Mouse (Mus musculus) frontal cortex, adult 2 months (tissue): ENCODE data around the gene Efna1. TPM values are rescaled to one million over a fixed set of nuclear protein-coding genes. Genes with fewer than 3 reads are reported as not detected.
A peak's percentile ranks its signal among the peaks of the same experiment; 100 is the strongest.

ENCODE experiments used
- DNase-seq, 2 experiments: peaks; one replicate each; pipeline ENCODE4 v3.0.0; 2022; ENCODE audit warnings: low spot score in 1 of 2; ENCODE audit errors: extremely low spot score in 1 of 2
- polyA plus RNA-seq: library from polyadenylated mRNA; depleted of rRNA; stranded (reverse); fragments of >200 nt; gene quantifications from 2 replicates; pipeline ENCODE4 v1.2.3, GENCODE M21; 2012; rRNA removed

The Efna1 gene
- polyA plus RNA-seq, 1 experiment, result 7.9 TPM

GRCm38 (mm10) chr3:89226361-89226760 lies 54.6 kb downstream of the Efna1 start:
- no peak for DNase-seq

- peak in 1 of 2 experiments; percentile 64 for DNase-seq
These were observed 55.0 kb downstream of the Efna1 start for GRCm38 (mm10) chr3:89225918-89226317.

- no peak for DNase-seq
These were observed 55.6 kb downstream of the Efna1 start for GRCm38 (mm10) chr3:89225321-89225815.

GRCm38 (mm10) chr3:89224796-89225195 lies 56.1 kb downstream of the Efna1 start:
- no peak for DNase-seq

Other genes starting within 250 kb of the Efna1 start
- 153 and 157 TPM in 2 replicates for gene Rusc1, start 187.8 kb downstream of the Efna1 start, polyA plus RNA-seq
- 0.08 TPM in 1 of 2 replicates, not detected in the other for gene Gm43738, start 180.0 kb downstream of the Efna1 start, polyA plus RNA-seq
- gene Fdps, start 179.2 kb downstream of the Efna1 start, polyA plus RNA-seq, result 97.5 and 98.5 TPM in 2 replicates
- not detected in 2 replicates for gene Pklr, start 145.0 kb downstream of the Efna1 start, polyA plus RNA-seq
- 33.3 and 36.8 TPM in 2 replicates for gene Hcn3, start 120.9 kb downstream of the Efna1 start, polyA plus RNA-seq
- 71.1 and 76.2 TPM in 2 replicates for gene Clk2, start 116.3 kb downstream of the Efna1 start, polyA plus RNA-seq
- 95.7 and 97.7 TPM in 2 replicates for gene Scamp3, start 103.7 kb downstream of the Efna1 start, polyA plus RNA-seq
- 77.0 and 78.8 TPM in 2 replicates for gene Fam189b, start 98.0 kb downstream of the Efna1 start, polyA plus RNA-seq
- 65.4 and 68.7 TPM in 2 replicates for gene Gba, start 78.2 kb downstream of the Efna1 start, polyA plus RNA-seq
- 51.0 and 57.4 TPM in 2 replicates for gene Thbs3, start 66.0 kb downstream of the Efna1 start, polyA plus RNA-seq
- gene Mtx1, start 54.1 kb downstream of the Efna1 start, polyA plus RNA-seq, result 136 and 142 TPM in 2 replicates
- gene Muc1, start 52.1 kb downstream of the Efna1 start, polyA plus RNA-seq, result 1.1 and 2.1 TPM in 2 replicates
- gene Krtcap2, start 35.2 kb downstream of the Efna1 start, polyA plus RNA-seq, result 53.0 and 66.4 TPM in 2 replicates
- 96.7 and 99.7 TPM in 2 replicates for gene Trim46, start 34.8 kb downstream of the Efna1 start, polyA plus RNA-seq
- gene Dpm3, start 21.8 kb downstream of the Efna1 start, polyA plus RNA-seq, result 131 and 188 TPM in 2 replicates
- gene Slc50a1, start 10.6 kb downstream of the Efna1 start, polyA plus RNA-seq, result 90.0 and 93.9 TPM in 2 replicates
- 68.0 and 78.5 TPM in 2 replicates for gene Efna3, start 41.8 kb upstream of the Efna1 start, polyA plus RNA-seq
- 0.76 and 1.2 TPM in 2 replicates for gene Efna4, start 56.9 kb upstream of the Efna1 start, polyA plus RNA-seq
- 148 and 157 TPM in 2 replicates for gene Adam15, start 68.9 kb upstream of the Efna1 start, polyA plus RNA-seq
- 0.68 and 0.86 TPM in 2 replicates for gene Dcst2, start 80.8 kb upstream of the Efna1 start, polyA plus RNA-seq
- gene Dcst1, start 84.1 kb upstream of the Efna1 start, polyA plus RNA-seq, result 0.08 TPM in 2 replicates
- 15.2 and 15.3 TPM in 2 replicates for gene Zbtb7b, start 113.6 kb upstream of the Efna1 start, polyA plus RNA-seq
- gene Lenep, start 121.7 kb upstream of the Efna1 start, polyA plus RNA-seq, result 5.1 and 6.3 TPM in 2 replicates
- gene Flad1, start 130.7 kb upstream of the Efna1 start, polyA plus RNA-seq, result 43.7 and 47.7 TPM in 2 replicates
- 7.1 TPM in 2 replicates for gene Cks1b, start 137.2 kb upstream of the Efna1 start, polyA plus RNA-seq
- 18.2 and 18.6 TPM in 2 replicates for gene Shc1, start 137.3 kb upstream of the Efna1 start, polyA plus RNA-seq
- 42.5 and 51.0 TPM in 2 replicates for gene Pygo2, start 149.1 kb upstream of the Efna1 start, polyA plus RNA-seq
- 34.8 and 38.9 TPM in 2 replicates for gene Pbxip1, start 155.6 kb upstream of the Efna1 start, polyA plus RNA-seq
- gene Pmvk, start 173.4 kb upstream of the Efna1 start, polyA plus RNA-seq, result 69.0 and 76.7 TPM in 2 replicates
- gene Kcnn3, start 239.0 kb upstream of the Efna1 start, polyA plus RNA-seq, result 11.4 and 15.8 TPM in 2 replicates